Mouse (Mus musculus) CD8-positive naive resting alpha-beta T cell, adult 57 days (primary cell): Measurements from ENCODE around the gene Cdh24. TPM values are rescaled to one million over a fixed set of nuclear protein-coding genes. Genes with fewer than 3 reads are reported as not detected.

Experiments
- total RNA-seq: library from RNA; stranded (reverse); gene quantifications from one replicate; pipeline ENCODE4 v1.2.4, GENCODE M21; 2023

Cdh24 gene
- 6.2 TPM for total RNA-seq

GRCm38 (mm10) chr14:54641305-54641969 is at the start of gene Cdh24:
TSS of gene Cdh24 (minus strand) at chr14:54641364.

GRCm38 (mm10) chr14:54686522-54687143 is 45.5 kb upstream of the Cdh24 start, which contains the start of gene Acin1:
TSS of gene Acin1 (minus strand) at chr14:54686931.

GRCm38 (mm10) chr14:54686063-54686521 is 44.9 kb upstream of the Cdh24 start, which contains the start of gene 1700123O20Rik:
TSS of gene 1700123O20Rik (plus strand) at chr14:54686216.

GRCm38 (mm10) chr14:54640946-54641304 is 239 bp downstream of the Cdh24 start, which contains the start of gene Gm17606:
TSS of gene Gm17606 (plus strand) at chr14:54640952.

GRCm38 (mm10) chr14:54621133-54621532 is 20.0 kb downstream of the Cdh24 start, which contains the start of gene Psmb11:
TSS of gene Psmb11 (plus strand) at chr14:54621433.

GRCm38 (mm10) chr14:54617897-54618365 is 23.2 kb downstream of the Cdh24 start, which contains the start of gene Psmb5:
TSS of gene Psmb5 (minus strand) at chr14:54618022.

GRCm38 (mm10) chr14:54605752-54606321 is 35.3 kb downstream of the Cdh24 start, which contains the start of gene 4931414P19Rik:
TSS of gene 4931414P19Rik (minus strand) at chr14:54605993.

Other genes with a start within 250 kb of the Cdh24 start
- gene Slc7a7, start 223.6 kb downstream of the Cdh24 start, total RNA-seq: 2.6 TPM
- gene Mrpl52, start 214.5 kb downstream of the Cdh24 start, total RNA-seq: 73.4 TPM
- gene Mmp14, start 209.8 kb downstream of the Cdh24 start, total RNA-seq: not detected
- 100 TPM for gene Lrp10, start 177.2 kb downstream of the Cdh24 start, total RNA-seq
- gene Rem2, start 165.3 kb downstream of the Cdh24 start, total RNA-seq: 0.89 TPM
- gene Prmt5, start 123.8 kb downstream of the Cdh24 start, total RNA-seq: 33.1 TPM
- gene Haus4, start 86.7 kb downstream of the Cdh24 start, total RNA-seq: 15.8 TPM
- 0.43 TPM for gene Ajuba, start 63.8 kb downstream of the Cdh24 start, total RNA-seq
- 9.3 TPM for gene 4931414P19Rik, start 35.4 kb downstream of the Cdh24 start, total RNA-seq
- gene Psmb5, start 23.3 kb downstream of the Cdh24 start, total RNA-seq: 44.6 TPM
- gene Psmb11, start 19.9 kb downstream of the Cdh24 start, total RNA-seq: not detected
- not detected for gene Gm17606, start 412 bp downstream of the Cdh24 start, total RNA-seq
- gene 1700123O20Rik, start 44.9 kb upstream of the Cdh24 start, total RNA-seq: 29.9 TPM
- gene Acin1, start 45.6 kb upstream of the Cdh24 start, total RNA-seq: 537 TPM
- not detected for gene Gm29776, start 57.5 kb upstream of the Cdh24 start, total RNA-seq
- gene Cebpe, start 70.8 kb upstream of the Cdh24 start, total RNA-seq: 0.55 TPM
- gene Slc7a8, start 140.6 kb upstream of the Cdh24 start, total RNA-seq: 0.43 TPM
- gene Rnf212b, start 172.8 kb upstream of the Cdh24 start, total RNA-seq: not detected
- 6.8 TPM for gene Homez, start 229.6 kb upstream of the Cdh24 start, total RNA-seq
- 12.5 TPM for gene Ppp1r3e, start 236.2 kb upstream of the Cdh24 start, total RNA-seq
- 3.6 TPM for gene Bcl2l2, start 242.0 kb upstream of the Cdh24 start, total RNA-seq
- gene Gm20521, start 242.1 kb upstream of the Cdh24 start, total RNA-seq: 0.83 TPM